Mouse (Mus musculus): Measurements from ENCODE around the gene Adcyap1r1.

DNA sequence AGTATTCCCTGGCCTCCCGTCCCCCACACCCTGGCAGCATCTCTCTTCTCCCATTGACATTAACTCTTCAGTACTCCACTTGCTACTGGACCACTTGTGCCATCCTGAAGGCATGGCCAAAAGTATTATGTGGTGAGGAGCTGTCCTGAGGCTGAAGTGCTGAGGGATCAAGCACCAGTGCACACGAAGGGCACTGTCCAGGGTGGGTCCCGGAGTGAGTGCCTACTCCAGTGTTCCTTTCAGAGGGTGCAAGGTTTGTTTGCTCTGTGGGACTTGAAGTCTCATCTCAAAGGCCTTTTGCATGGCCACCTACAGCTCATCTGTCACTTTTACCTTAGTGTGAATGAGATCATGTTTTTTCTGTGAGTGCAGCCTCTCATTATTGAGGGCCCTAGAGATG lies 31.4 kb upstream of the Adcyap1r1 start:
- TF ChIP-seq POLR2A (IDR thresholded peaks at IDR 0.05; ENCODE audit: extremely low read depth, insufficient read depth, low read length) (no peak), CTCF (IDR thresholded peaks at IDR 0.05; ENCODE audit: low read depth, low read length) (no peak)
